Mouse (Mus musculus): ENCODE measurements around the gene Aprt. TPM values are rescaled to one million over a fixed set of nuclear protein-coding genes. Genes with fewer than 3 reads are reported as not detected.
A peak's percentile ranks its signal among the peaks of the same experiment; 100 is the strongest.

The Aprt gene
- polyA plus RNA-seq, 1 experiment: 136 TPM

DNA sequence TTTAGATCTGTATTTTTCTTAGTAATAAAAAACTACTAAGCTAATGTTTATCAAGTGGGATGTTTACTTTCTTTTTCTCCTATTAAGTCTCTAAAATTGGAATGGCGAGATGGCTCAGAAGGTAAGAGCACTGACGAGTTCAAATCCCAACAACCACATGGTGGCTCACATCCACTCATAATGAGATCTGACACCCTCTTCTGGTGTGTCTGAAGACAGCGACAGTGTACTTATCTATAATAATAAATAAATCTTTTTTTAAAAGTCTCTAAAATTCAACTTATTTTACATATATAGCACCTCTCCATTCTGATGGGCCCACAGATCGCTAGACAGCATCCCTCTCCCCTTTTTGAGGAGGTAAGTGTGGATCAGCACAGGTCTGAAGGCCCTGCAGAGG, 33.5 kb upstream of the Aprt start:
- H3K27ac ChIP-seq (ENCODE audit: control insufficient read depth, insufficient read depth, low read length): no peak overlapping the region
- H3K4me1 ChIP-seq (replicated peaks; ENCODE audit: control insufficient read depth, insufficient read depth, low read length): peaks cover 2% of the 10 kb centered on the region; the same call in 1 of the 2 replicates
- H3K4me3 ChIP-seq (ENCODE audit: control insufficient read depth, insufficient read depth, low read length): no peak overlapping the region

DNA sequence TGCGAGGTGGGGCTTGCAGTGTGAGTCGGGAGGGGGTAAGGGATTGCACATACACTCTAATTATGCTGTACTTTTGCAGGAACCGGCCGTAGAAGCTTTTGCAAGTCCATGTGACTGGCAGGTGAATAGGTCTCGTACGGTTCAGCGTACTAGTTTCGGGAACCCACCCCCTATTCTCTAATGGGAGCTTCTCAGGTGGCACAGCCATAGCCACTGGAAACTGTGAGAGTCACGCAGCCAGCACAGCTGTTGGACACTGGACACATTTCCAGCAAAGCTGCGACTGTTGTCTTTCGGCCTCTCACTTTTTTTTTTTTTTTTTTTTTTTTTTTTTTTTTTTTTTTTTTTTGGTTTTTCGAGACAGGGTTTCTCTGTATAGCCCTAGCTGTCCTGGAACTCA, 30.1 kb upstream of the Aprt start:
- Histone ChIP-seq H3K27ac (ENCODE audit: control insufficient read depth, insufficient read depth, low read length) (no peak overlapping the region), H3K4me3 (ENCODE audit: control insufficient read depth, insufficient read depth, low read length) (no peak overlapping the region), H3K4me1 (replicated peaks; ENCODE audit: control insufficient read depth, insufficient read depth, low read length) (no peaks in the 10 kb centered on the region; the same call in 1 of the 2 replicates), H3K27me3 (ENCODE audit: control insufficient read depth, insufficient read depth, low read length) (no peaks in the 10 kb centered on the region), H3K36me3 (ENCODE audit: control insufficient read depth, insufficient read depth, low read length) (no peaks in the 10 kb centered on the region)
- TF ChIP-seq CTCF (IDR thresholded peaks at IDR 0.05; ENCODE audit: borderline replicate concordance, control insufficient read depth, extremely low read depth, insufficient read depth, low read length, poor library complexity) (no peak), POLR2A (IDR thresholded peaks at IDR 0.05; ENCODE audit: control insufficient read depth, extremely low read depth, insufficient read depth, low read length, poor library complexity) (no peak)
- 94% methylated on average over 11 of the region's 12 CpGs for WGBS
- no peak for DNase-seq

More for the DNA sequence above, 33.5 kb upstream of the Aprt start:
- 74% methylated on average over 4 of the region's 4 CpGs for WGBS
- H3K27me3 ChIP-seq (ENCODE audit: control insufficient read depth, insufficient read depth, low read length): no peaks in the 10 kb centered on the region
- no peak for DNase-seq
- TF ChIP-seq POLR2A (IDR thresholded peaks at IDR 0.05; ENCODE audit: control insufficient read depth, extremely low read depth, insufficient read depth, low read length, poor library complexity) (no peak), CTCF (IDR thresholded peaks at IDR 0.05; ENCODE audit: borderline replicate concordance, control insufficient read depth, extremely low read depth, insufficient read depth, low read length, poor library complexity) (no peak)
- no peaks in the 10 kb centered on the region for H3K36me3 ChIP-seq (ENCODE audit: control insufficient read depth, insufficient read depth, low read length)

DNA sequence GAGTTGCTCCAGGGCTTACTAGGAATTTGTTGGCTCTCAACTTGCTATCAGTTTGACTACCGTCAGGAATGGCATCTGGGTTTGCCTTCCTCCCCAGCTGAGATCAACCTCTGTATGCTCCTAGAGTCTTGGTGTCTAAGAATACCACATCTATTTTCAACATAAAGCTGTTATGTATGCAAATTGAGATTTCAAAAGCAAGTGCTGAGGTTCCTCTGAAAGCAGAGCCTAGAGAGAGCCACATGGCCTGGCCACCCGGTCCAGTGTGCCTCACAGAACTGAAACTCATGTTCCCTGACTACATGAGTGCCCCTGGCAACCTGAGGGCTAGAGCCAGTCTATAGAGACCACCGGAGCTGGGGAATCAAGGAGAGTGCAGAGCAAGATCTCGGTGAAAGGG, 28.7 kb upstream of the Aprt start:
- Histone ChIP-seq H3K27ac (ENCODE audit: control insufficient read depth, insufficient read depth, low read length) (no peak overlapping the region), H3K36me3 (ENCODE audit: control insufficient read depth, insufficient read depth, low read length) (no peaks in the 10 kb centered on the region), H3K4me3 (ENCODE audit: control insufficient read depth, insufficient read depth, low read length) (no peak overlapping the region), H3K27me3 (ENCODE audit: control insufficient read depth, insufficient read depth, low read length) (no peaks in the 10 kb centered on the region), H3K4me1 (replicated peaks; ENCODE audit: control insufficient read depth, insufficient read depth, low read length) (no peaks in the 10 kb centered on the region)
- WGBS: 76% methylated on average over 4 of the region's 4 CpGs
- TF ChIP-seq POLR2A (IDR thresholded peaks at IDR 0.05; ENCODE audit: control insufficient read depth, extremely low read depth, insufficient read depth, low read length, poor library complexity) (no peak), CTCF (IDR thresholded peaks at IDR 0.05; ENCODE audit: borderline replicate concordance, control insufficient read depth, extremely low read depth, insufficient read depth, low read length, poor library complexity) (no peak)
- no peak for DNase-seq

DNA sequence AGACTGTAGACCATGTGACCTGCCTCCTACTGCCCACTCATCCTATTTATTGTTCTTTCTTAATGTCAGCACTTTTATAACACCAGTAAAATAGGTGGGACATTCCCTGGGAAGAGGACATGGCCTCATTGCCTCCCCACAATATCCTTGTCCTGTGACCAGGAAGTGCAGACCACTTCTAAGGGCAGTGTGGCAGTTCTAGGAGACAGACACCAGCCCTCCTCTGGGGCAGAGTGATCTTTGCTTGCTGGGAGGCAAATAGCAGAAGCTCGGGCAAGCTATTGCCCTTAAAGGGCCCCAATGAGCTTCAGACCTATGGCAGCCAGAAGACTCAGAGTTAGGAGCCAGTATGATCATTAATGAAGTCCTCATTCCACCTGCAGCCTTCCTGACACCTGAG, 27.9 kb upstream of the Aprt start:
- no peaks in the 10 kb centered on the region for H3K4me1 ChIP-seq (replicated peaks; ENCODE audit: control insufficient read depth, insufficient read depth, low read length)
- H3K36me3 ChIP-seq (ENCODE audit: control insufficient read depth, insufficient read depth, low read length): no peaks in the 10 kb centered on the region
- no peaks in the 10 kb centered on the region for H3K27me3 ChIP-seq (ENCODE audit: control insufficient read depth, insufficient read depth, low read length)
- TF ChIP-seq CTCF (IDR thresholded peaks at IDR 0.05; ENCODE audit: borderline replicate concordance, control insufficient read depth, extremely low read depth, insufficient read depth, low read length, poor library complexity) (no peak), POLR2A (IDR thresholded peaks at IDR 0.05; ENCODE audit: control insufficient read depth, extremely low read depth, insufficient read depth, low read length, poor library complexity) (no peak)
- no peak for DNase-seq
- 70% methylated on average over 1 of the region's 1 CpGs for WGBS
- H3K4me3 ChIP-seq (ENCODE audit: control insufficient read depth, insufficient read depth, low read length): no peak overlapping the region
- H3K27ac ChIP-seq (ENCODE audit: control insufficient read depth, insufficient read depth, low read length): no peak overlapping the region

GRCm38 (mm10) chr8:122600666-122601065, 24.0 kb upstream of the Aprt start:
- Histone ChIP-seq H3K27me3 (ENCODE audit: control insufficient read depth, insufficient read depth, low read length) (no peaks in the 10 kb centered on the region), H3K27ac (ENCODE audit: control insufficient read depth, insufficient read depth, low read length) (no peak overlapping the region), H3K4me1 (replicated peaks; ENCODE audit: control insufficient read depth, insufficient read depth, low read length) (peaks cover 10% of the 10 kb centered on the region), H3K4me3 (ENCODE audit: control insufficient read depth, insufficient read depth, low read length) (no peak overlapping the region), H3K36me3 (ENCODE audit: control insufficient read depth, insufficient read depth, low read length) (no peaks in the 10 kb centered on the region)
- DNase-seq: no peak
- 98% methylated on average over 9 of the region's 9 CpGs for WGBS
- TF ChIP-seq POLR2A (IDR thresholded peaks at IDR 0.05; ENCODE audit: control insufficient read depth, extremely low read depth, insufficient read depth, low read length, poor library complexity) (no peak), CTCF (IDR thresholded peaks at IDR 0.05; ENCODE audit: borderline replicate concordance, control insufficient read depth, extremely low read depth, insufficient read depth, low read length, poor library complexity) (no peak)

- 27% methylated on average over 4 of the region's 4 CpGs for WGBS
- DNase-seq: peak; percentile 36
- Histone ChIP-seq H3K36me3 (ENCODE audit: control insufficient read depth, insufficient read depth, low read length) (no peaks in the 10 kb centered on the region), H3K4me3 (ENCODE audit: control insufficient read depth, insufficient read depth, low read length) (peak overlapping the region; percentile 15), H3K27me3 (ENCODE audit: control insufficient read depth, insufficient read depth, low read length) (no peaks in the 10 kb centered on the region), H3K4me1 (replicated peaks; ENCODE audit: control insufficient read depth, insufficient read depth, low read length) (peaks cover 18% of the 10 kb centered on the region), H3K27ac (ENCODE audit: control insufficient read depth, insufficient read depth, low read length) (peak overlapping the region; percentile 68; the same call in 1 of the 2 replicates)
- TF ChIP-seq POLR2A (IDR thresholded peaks at IDR 0.05; ENCODE audit: control insufficient read depth, extremely low read depth, insufficient read depth, low read length, poor library complexity): no peak
- TF ChIP-seq CTCF (IDR thresholded peaks at IDR 0.05; ENCODE audit: borderline replicate concordance, control insufficient read depth, extremely low read depth, insufficient read depth, low read length, poor library complexity): no peak
Measured at GRCm38 (mm10) chr8:122596031-122596430, 19.3 kb upstream of the Aprt start.
